Mouse (Mus musculus) urinary bladder, postnatal 36 days (tissue): ENCODE measurements around the gene Coq8a.

ENCODE experiments used
- DNase-seq, 2 experiments: peaks; one replicate each; pipeline ENCODE4 v3.0.0; 2022; ENCODE audit warnings: low spot score in 2 of 2, mixed read lengths in 1 of 2

Gene Coq8a

DNA sequence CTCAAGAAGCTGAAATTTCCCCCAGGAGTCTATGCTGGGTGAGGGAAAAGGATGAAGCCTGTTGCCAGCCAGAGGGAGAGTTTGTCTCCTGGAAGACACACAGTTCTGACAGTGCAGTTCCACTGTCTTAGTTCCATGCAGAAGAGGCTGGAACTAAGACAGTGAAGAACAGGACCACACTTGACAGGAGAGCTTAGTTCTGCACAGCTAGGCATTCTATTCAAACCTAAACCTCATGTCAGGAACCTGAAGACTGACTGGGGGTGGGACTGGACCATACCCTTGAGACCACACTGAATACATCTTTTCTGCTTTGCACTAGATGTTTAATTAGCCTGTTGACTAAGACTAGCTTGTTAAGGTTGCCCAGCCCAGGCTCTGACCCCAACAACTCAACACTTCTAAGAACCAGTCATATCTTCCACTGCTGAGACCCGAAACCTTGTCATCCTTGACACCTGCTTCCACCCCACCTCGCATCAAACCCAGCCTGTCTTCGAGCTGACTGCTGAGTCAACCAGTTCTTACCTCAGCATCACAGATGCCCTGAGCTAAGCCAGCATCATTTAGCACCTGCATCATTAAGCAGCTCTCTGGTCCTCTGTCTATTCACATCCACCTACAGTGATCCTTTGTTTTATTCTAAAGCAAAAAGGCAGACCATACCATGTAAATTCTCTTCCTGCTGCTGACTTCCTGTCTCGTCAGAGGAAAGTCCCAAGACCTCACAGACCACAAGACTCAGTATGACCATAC is at the start of gene Coq8a:
Gene Coq8a, minus strand, starts transcription at position 644 of the 756 bp plus-strand sequence.
- no peak for DNase-seq

DNA sequence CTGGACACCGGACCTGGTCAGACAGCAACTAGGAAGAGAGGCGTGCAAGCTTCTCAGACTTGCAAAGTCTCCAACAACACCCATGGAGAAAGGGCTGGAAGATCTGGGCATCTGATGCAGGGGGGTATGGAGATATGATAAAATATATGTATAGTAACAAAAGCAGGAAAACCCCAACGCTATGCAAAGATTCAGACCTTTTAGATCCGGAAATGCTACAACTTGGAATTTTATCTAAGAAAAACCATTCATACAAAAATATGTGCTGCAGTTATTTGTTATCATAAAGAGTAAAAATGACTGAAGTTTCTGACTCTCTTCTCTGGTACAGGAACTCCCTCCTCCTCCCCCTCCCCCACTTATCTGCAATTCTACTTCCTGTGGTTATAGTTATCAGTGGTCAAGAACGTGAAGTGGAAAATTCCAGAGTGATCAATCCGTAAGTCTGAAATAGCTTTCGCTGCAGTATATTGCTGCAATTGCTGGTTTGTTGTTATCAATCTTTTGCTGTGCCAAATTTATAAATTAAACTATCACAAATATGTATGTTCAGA is 49.3 kb upstream of the Coq8a start:
- no peak for DNase-seq

GRCm38 (mm10) chr1:180247901-180248300 is 48.5 kb upstream of the Coq8a start:
- no peak for DNase-seq

- no peak for DNase-seq
Observed at GRCm38 (mm10) chr1:180245741-180246507, 46.5 kb upstream of the Coq8a start.

DNA sequence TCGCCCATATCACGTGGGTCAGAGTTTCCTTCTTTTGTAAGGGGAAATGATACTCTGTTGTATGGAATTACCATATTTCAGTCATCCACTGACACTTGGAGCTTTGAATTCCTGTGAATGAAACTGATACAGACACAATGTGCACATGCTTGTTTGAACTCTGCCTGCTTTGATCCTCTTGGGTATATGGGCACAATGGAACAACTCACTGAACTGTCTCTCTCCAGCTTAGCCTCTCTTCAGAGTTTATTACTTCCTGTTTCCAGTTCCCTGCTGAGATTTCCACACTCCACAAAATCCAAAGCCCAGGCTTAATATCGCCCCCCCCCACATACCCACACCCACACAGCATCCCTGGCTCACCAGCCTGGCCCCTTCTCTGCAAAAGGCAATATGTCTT is 32.3 kb upstream of the Coq8a start:
- no peak for DNase-seq

DNA sequence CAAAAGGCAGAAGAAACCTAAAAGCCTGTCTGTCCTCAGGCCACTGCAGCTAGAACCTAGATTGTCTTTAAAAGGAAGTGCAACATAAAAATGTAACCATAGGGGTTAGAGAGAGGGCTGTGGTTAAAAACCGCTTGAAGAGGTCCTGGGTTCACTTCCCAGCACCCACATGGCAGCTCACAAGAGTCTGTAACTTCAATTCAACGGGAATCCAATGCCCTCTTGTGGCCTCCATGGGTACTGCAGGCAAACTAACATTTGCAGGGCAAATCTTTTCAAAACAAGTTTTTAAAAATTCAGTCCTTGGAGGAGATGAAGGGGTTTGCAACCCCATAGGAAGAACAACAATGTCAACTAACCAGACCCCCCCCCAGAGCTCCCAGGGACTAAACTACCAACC is 31.2 kb upstream of the Coq8a start:
- DNase-seq, result no peak

DNA sequence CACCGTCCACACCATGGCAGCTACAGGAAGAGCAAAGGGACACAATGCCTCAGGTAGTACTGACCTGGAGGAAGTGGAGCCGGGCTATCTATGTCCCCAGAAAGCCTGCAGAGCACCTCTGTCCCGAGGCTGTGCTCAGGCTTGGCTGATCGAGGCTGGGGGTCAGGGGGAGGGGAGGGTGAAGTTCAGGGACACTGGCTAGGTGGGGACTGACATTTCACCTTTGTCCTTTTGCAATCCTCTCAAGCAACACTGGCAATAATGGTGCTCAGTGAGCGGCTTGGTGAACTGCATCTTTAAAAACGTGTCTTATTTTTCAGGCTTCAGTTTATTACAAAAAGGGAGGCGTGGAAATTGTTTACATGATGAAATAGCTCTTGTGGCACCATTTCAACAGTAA is 30.5 kb upstream of the Coq8a start:
- no peak for DNase-seq

DNA sequence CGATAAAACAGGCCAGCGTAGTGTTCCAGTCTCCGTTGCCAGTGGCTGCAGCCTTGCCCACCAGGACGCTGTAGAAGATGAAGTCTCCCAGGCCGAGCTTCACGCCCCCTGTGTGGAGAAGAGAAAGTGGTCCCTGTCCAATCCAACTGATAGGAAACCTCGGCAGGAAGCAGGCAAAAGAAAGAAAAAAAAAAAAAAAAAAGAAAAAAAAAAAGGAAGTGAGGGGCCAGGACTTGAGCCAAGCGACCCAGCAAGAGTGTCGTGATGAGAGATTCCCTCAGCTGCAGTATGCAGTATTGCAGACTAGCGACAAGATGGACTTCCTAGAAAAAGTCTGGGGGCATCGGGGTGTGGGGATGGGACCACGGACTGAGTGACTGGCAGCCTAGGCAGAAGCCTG is 29.5 kb upstream of the Coq8a start:
- DNase-seq, result no peak

DNA sequence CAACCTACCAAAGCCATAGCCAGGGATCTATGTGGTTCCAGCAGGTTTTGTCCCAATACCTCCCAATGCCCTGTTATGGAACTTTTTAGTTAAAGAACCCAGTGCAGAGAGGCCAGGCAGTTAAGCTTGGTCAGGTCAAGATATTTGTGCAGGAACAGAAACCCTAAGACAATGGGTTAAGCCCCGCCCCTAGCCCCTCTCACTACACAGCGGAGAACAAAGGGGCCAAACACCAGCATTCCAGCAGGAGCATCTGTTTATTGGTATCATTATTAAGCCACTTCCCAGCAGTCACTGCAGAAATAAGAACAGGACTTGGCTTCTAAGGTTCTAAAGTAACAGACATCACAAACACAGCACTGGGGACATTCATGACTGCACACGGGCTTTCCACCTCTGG is 27.4 kb upstream of the Coq8a start:
- DNase-seq, result no peak

GRCm38 (mm10) chr1:180226221-180226713 is 26.9 kb upstream of the Coq8a start:
- DNase-seq, result no peak

GRCm38 (mm10) chr1:180225500-180226220 is 26.3 kb upstream of the Coq8a start:
- peak; percentile 51 to 63 for DNase-seq

DNA sequence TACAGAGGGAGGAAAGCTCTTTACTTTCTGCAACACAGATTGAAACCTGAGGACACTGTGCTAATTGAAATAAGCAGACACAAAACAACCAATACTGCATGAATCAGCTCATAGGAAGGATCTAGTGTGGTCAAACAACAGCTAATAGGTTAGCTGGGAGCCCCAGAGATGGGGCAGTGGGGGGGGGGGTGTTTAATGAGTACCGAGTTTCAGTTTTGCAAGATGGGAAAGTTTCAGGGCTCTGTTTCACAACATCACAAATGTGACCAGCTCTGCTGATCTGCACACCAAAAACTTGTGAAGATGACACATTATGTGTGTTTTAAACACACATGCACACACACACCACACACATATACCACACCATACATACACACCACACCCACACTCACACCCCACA is 22.6 kb upstream of the Coq8a start:
- no peak for DNase-seq

GRCm38 (mm10) chr1:180220791-180221542 is 21.6 kb upstream of the Coq8a start:
- DNase-seq, result no peak

DNA sequence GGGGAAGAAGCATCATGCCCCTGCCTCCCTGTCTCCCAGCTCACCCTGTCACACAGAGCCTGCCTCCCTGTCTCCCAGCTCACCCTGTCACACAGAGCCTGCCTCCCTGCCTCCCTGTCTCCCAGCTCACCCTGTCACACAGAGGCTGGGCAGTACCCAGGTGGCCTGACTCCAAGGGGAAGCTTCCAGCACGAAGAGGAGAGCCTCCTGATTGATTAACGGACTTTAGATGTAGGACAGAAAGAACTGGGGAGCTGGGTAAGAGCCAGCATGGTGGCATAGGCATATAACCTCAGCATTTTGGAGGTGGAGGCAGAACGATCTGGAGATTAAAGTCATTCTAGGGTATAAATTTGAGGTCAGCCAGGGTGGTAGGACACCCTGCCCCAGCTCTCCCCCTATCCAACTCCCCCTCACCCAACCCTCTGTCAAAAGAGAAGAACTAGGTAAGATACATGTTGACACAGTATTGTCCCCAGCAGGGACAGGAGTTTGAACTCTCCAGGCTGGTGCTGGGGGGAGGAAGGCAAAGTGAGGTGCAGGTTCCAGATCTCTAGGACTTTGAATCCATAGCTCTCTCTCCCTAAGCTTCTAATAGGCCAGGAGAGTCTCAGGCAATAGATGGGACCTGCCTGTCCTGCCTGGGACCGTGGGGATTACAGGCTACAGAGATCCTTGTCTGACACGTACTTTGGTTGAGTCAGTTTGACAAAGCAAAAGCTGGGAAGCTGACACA is 17.3 kb upstream of the Coq8a start:
- no peak for DNase-seq

GRCm38 (mm10) chr1:180215044-180215443 is 15.6 kb upstream of the Coq8a start:
- peak; percentile 58 to 71 for DNase-seq

DNA sequence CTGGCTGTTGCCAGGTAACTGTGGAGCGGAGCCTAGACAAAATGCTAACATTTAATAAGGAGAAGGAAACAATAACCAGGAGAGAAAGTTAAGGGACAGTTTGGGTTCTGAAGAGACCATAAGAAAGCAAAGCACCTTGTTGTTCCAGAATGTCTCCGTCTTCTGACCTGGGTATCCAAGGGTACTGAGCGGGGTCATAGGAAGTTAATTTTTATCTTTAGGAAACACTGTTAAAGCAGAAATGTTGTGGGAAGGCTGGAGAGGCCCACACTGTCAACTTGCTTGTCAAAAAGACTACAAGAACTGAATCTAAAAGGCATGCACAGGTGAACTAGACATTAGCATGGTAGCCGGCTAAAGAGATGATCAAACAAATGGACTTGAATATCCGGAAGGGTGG is 13.5 kb upstream of the Coq8a start:
- DNase-seq, result no peak

GRCm38 (mm10) chr1:180210781-180211271 is 11.4 kb upstream of the Coq8a start:
- DNase-seq, result no peak

DNA sequence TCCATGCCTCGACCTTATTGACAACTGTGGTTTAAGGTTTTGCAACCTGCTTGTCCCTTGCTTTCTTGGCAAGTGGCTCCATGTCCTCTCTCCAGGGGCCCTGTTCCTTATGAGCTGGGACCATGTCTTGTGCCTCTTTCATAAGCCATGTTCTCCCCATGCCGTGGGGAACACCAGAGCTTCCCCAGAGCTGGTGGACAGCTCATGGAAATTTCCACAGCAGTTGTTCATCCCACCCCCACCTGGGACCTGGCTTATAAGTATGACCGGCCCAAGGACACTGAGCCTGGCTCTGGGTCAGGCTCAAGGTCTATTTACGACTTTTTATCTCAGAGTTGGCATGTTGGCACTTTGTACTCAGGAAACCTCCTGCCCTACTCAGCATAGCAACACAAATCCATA is 10.6 kb upstream of the Coq8a start:
- no peak for DNase-seq

GRCm38 (mm10) chr1:180208370-180208769 is 9.0 kb upstream of the Coq8a start:
- DNase-seq, result no peak

GRCm38 (mm10) chr1:180200722-180201121 is 1.3 kb upstream of the Coq8a start:
- no peak for DNase-seq

DNA sequence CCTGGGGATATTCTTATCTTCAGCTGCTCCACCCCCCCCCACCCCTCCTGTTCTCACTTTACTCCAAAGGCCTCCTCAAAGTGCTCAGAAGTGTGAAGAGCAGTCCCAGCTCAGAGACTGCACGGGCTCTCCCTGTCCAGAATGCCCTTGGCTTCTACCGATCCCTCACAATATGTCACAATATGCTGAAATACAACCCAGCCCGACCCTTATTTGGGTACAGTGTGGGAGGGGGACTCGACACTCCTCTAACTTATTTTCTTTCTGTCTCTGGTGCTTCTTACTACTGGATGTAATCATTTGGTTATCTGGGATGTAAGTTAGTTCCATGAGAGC is 281 bp upstream of the Coq8a start:
- DNase-seq, result no peak
